Mouse (Mus musculus) lung, adult 2 months (tissue): ENCODE measurements around the gene Nav2. TPM values are rescaled to one million over a fixed set of nuclear protein-coding genes. Genes with fewer than 3 reads are reported as not detected.

Experiments used
- DNase-seq: peaks from one replicate; pipeline ENCODE4 v3.0.0; 2022
- H3K4me1 ChIP-seq: fragments of 200-500 bp; 2 replicates; pipeline ENCODE4 v1.6.1; 2011; ENCODE audit warnings: low read length; ENCODE audit not compliant: control insufficient read depth, insufficient read depth
- H3K4me3 ChIP-seq: fragments of 200-500 bp; replicated peaks from 2 replicates; pipeline ENCODE3; 2011; ENCODE audit warnings: low read depth, mild to moderate bottlenecking, control low read depth, low read length; ENCODE audit errors: extremely low read depth
- CTCF ChIP-seq: fragments of 200-500 bp; IDR thresholded peaks from 2 replicates; pipeline ENCODE4 v1.5.1; 2011; ENCODE audit warnings: mild to moderate bottlenecking, low read length, control low read depth; ENCODE audit not compliant: insufficient read depth
- POLR2A ChIP-seq: fragments of 200-500 bp; IDR thresholded peaks from 2 replicates; pipeline ENCODE4 v1.6.1; 2011; ENCODE audit warnings: low read depth, mild to moderate bottlenecking, control low read depth, low read length, borderline replicate concordance; ENCODE audit errors: extremely low read depth
- WGBS: fragments of 180-500 bp; shearing (Covaris S2); methylation state at CpG from one replicate; pipeline ENCODE4 v1.1.7; 2018; 5-methylcytosine and 5-hydroxymethylcytosine counted together
- polyA plus RNA-seq: library from polyadenylated mRNA; depleted of rRNA; stranded (reverse); fragments of >200 nt; gene quantifications from 2 replicates; pipeline ENCODE4 v1.2.3, GENCODE M21; 2012

Nav2 gene
- polyA plus RNA-seq, 1 experiment = 33.9 TPM

- DNase-seq = no peak
- WGBS = 81% methylated on average over 1 of the region's 1 CpGs
- TF ChIP-seq CTCF (no peak), POLR2A (no peak)
- no peak overlapping the region for H3K4me3 ChIP-seq
- H3K4me1 ChIP-seq = peaks cover 9% of the 10 kb centered on the region
Measured at GRCm38 (mm10) chr7:49373173-49373572, 464.7 kb downstream of the Nav2 start.

GRCm38 (mm10) chr7:49373661-49374060, 465.1 kb downstream of the Nav2 start:
- no peak for TF ChIP-seq POLR2A
- no peak for TF ChIP-seq CTCF
- 69% methylated on average over 3 of the region's 3 CpGs for WGBS
- Histone ChIP-seq H3K4me3 (no peak overlapping the region), H3K4me1 (peaks cover 6% of the 10 kb centered on the region)
- no peak for DNase-seq

- TF ChIP-seq POLR2A (no peak), CTCF (no peak)
- peak; percentile 53 for DNase-seq
- H3K4me3 ChIP-seq = no peak overlapping the region
- WGBS = 26% methylated on average over 9 of the region's 9 CpGs
- peaks cover 5% of the 10 kb centered on the region; the same call in 1 of the 2 replicates for H3K4me1 ChIP-seq
Measured at GRCm38 (mm10) chr7:49375499-49375974, 467.0 kb downstream of the Nav2 start.

- WGBS = 57% methylated on average over 5 of the region's 5 CpGs
- DNase-seq = no peak
- TF ChIP-seq CTCF (no peak), POLR2A (no peak)
Measured at GRCm38 (mm10) chr7:49378608-49379007, 470.1 kb downstream of the Nav2 start.

GRCm38 (mm10) chr7:49380940-49381339, 472.4 kb downstream of the Nav2 start:
- Histone ChIP-seq H3K4me3 (no peak overlapping the region), H3K4me1 (0 out of 2 replicates have a peak, but pooled peaks cover 2% of the 10 kb centered on the region)
- no peak for DNase-seq
- 79% methylated on average over 9 of the region's 9 CpGs for WGBS
- no peak for TF ChIP-seq POLR2A
- no peak for TF ChIP-seq CTCF

More at GRCm38 (mm10) chr7:49378608-49379007, 470.1 kb downstream of the Nav2 start:
- no peak overlapping the region for H3K4me3 ChIP-seq
- H3K4me1 ChIP-seq = peaks cover 5% of the 10 kb centered on the region; the same call in 1 of the 2 replicates

GRCm38 (mm10) chr7:49382884-49383283, 474.4 kb downstream of the Nav2 start:
- WGBS = 67% methylated on average over 10 of the region's 10 CpGs
- no peak overlapping the region for H3K4me3 ChIP-seq
- no peak for TF ChIP-seq CTCF
- TF ChIP-seq POLR2A = no peak
- H3K4me1 ChIP-seq = peaks cover 4% of the 10 kb centered on the region; the same call in 1 of the 2 replicates
- DNase-seq = no peak

- WGBS = 84% methylated on average over 2 of the region's 2 CpGs
- peaks cover 10% of the 10 kb centered on the region; the same call in 1 of the 2 replicates for H3K4me1 ChIP-seq
- no peak for DNase-seq
- TF ChIP-seq POLR2A (no peak), CTCF (no peak)
- H3K4me3 ChIP-seq = no peak overlapping the region
Measured at GRCm38 (mm10) chr7:49388137-49388536, 479.6 kb downstream of the Nav2 start.

- TF ChIP-seq POLR2A = no peak
- TF ChIP-seq CTCF = no peak
- 84% methylated on average over 3 of the region's 3 CpGs for WGBS
- H3K4me3 ChIP-seq = no peak overlapping the region
Measured at GRCm38 (mm10) chr7:49390312-49390711, 481.8 kb downstream of the Nav2 start.

GRCm38 (mm10) chr7:49390829-49391228, 482.3 kb downstream of the Nav2 start:
- no peak overlapping the region for H3K4me3 ChIP-seq
- no peak for DNase-seq
- TF ChIP-seq CTCF = no peak
- TF ChIP-seq POLR2A = no peak
- WGBS = 71% methylated on average over 9 of the region's 9 CpGs
- peaks cover 8% of the 10 kb centered on the region; the same call in 1 of the 2 replicates for H3K4me1 ChIP-seq

More at GRCm38 (mm10) chr7:49390312-49390711, 481.8 kb downstream of the Nav2 start:
- peaks cover 8% of the 10 kb centered on the region; the same call in 1 of the 2 replicates for H3K4me1 ChIP-seq
- no peak for DNase-seq

- H3K4me3 ChIP-seq = no peak overlapping the region
- WGBS = 69% methylated on average over 3 of the region's 3 CpGs
- DNase-seq = no peak
- H3K4me1 ChIP-seq = peaks cover 10% of the 10 kb centered on the region; the same call in 1 of the 2 replicates
- no peak for TF ChIP-seq CTCF
- TF ChIP-seq POLR2A = no peak
Measured at GRCm38 (mm10) chr7:49392180-49392579, 483.7 kb downstream of the Nav2 start.
